Mouse (Mus musculus) cortical plate, adult 2 months (tissue): ENCODE measurements around the gene Csrp1. TPM values are rescaled to one million over a fixed set of nuclear protein-coding genes. Genes with fewer than 3 reads are reported as not detected.

Experiments
- H3K27ac ChIP-seq: fragments of 200-500 bp; 2 replicates; pipeline ENCODE4 v1.5.1; 2012; ENCODE audit warnings: low read length, control low read depth, inconsistent platforms; ENCODE audit not compliant: insufficient read depth
- H3K4me1 ChIP-seq: fragments of 200-500 bp; 2 replicates; pipeline ENCODE4 v1.6.1; 2011; ENCODE audit warnings: low read length; ENCODE audit not compliant: control insufficient read depth, insufficient read depth
- H3K4me3 ChIP-seq: fragments of 200-500 bp; 2 replicates; pipeline ENCODE4 v1.5.1; 2011; ENCODE audit warnings: mild to moderate bottlenecking, low read length, control low read depth; ENCODE audit not compliant: insufficient read depth
- CTCF ChIP-seq: fragments of 200-500 bp; IDR thresholded peaks from 2 replicates; pipeline ENCODE4 v1.5.1; 2011; ENCODE audit warnings: mild to moderate bottlenecking, control low read depth, low read length; ENCODE audit not compliant: insufficient read depth; ENCODE audit errors: extremely low read depth
- POLR2A ChIP-seq: fragments of 200-500 bp; IDR thresholded peaks from 2 replicates; pipeline ENCODE4 v1.6.1; 2011; ENCODE audit warnings: mild to moderate bottlenecking, low read length, control low read depth; ENCODE audit not compliant: insufficient read depth; ENCODE audit errors: extremely low read depth
- polyA plus RNA-seq: library from polyadenylated mRNA; depleted of rRNA; stranded (reverse); fragments of >200 nt; gene quantifications from 2 replicates; pipeline ENCODE4 v1.2.3, GENCODE M21; 2012; rRNA removed

Csrp1 gene
- polyA plus RNA-seq, 1 experiment = 369 TPM

GRCm38 (mm10) chr1:135793370-135794215, 73.7 kb downstream of the Csrp1 start:
- no peak overlapping the region for H3K4me3 ChIP-seq
- peaks cover 6% of the 10 kb centered on the region; the same call in 1 of the 2 replicates for H3K4me1 ChIP-seq
- TF ChIP-seq CTCF (no peak), POLR2A (no peak)
- H3K27ac ChIP-seq = no peak overlapping the region

- H3K4me3 ChIP-seq = no peak overlapping the region
- TF ChIP-seq POLR2A = no peak
- no peak for TF ChIP-seq CTCF
- H3K27ac ChIP-seq = no peak overlapping the region
- H3K4me1 ChIP-seq = peaks cover 6% of the 10 kb centered on the region; the same call in 1 of the 2 replicates
These were observed 74.6 kb downstream of the Csrp1 start for GRCm38 (mm10) chr1:135794216-135795134.

GRCm38 (mm10) chr1:135798492-135798891, 78.6 kb downstream of the Csrp1 start:
- Histone ChIP-seq H3K27ac (no peak overlapping the region), H3K4me3 (no peak overlapping the region), H3K4me1 (peaks cover 4% of the 10 kb centered on the region; the same call in 1 of the 2 replicates)
- TF ChIP-seq POLR2A = no peak
- no peak for TF ChIP-seq CTCF

- 0 out of 2 replicates have a peak, but pooled peaks cover under 1% of the 10 kb centered on the region for H3K4me1 ChIP-seq
- TF ChIP-seq POLR2A = no peak
- no peak for TF ChIP-seq CTCF
- H3K27ac ChIP-seq = no peak overlapping the region
- H3K4me3 ChIP-seq = no peak overlapping the region
These were observed 79.3 kb downstream of the Csrp1 start for GRCm38 (mm10) chr1:135799109-135799627.

- Histone ChIP-seq H3K4me3 (no peak overlapping the region), H3K27ac (no peak overlapping the region), H3K4me1 (no peaks in the 10 kb centered on the region)
- no peak for TF ChIP-seq POLR2A
These were observed 80.5 kb downstream of the Csrp1 start for GRCm38 (mm10) chr1:135800192-135800950.

Other genes with a start within 250 kb of the Csrp1 start
- gene Nav1, start 112.8 kb upstream of the Csrp1 start, polyA plus RNA-seq = 35.8 and 38.8 TPM in 2 replicates
- gene Phlda3, start 46.1 kb downstream of the Csrp1 start, polyA plus RNA-seq = 55.8 and 57.3 TPM in 2 replicates
- 17.4 and 18.8 TPM in 2 replicates for gene Tnni1, start 59.4 kb downstream of the Csrp1 start, polyA plus RNA-seq
- 2.9 and 3.0 TPM in 2 replicates for gene Lad1, start 98.5 kb downstream of the Csrp1 start, polyA plus RNA-seq
- 15.4 and 16.2 TPM in 2 replicates for gene Tnnt2, start 116.3 kb downstream of the Csrp1 start, polyA plus RNA-seq
- 0.15 and 0.25 TPM in 2 replicates for gene Pkp1, start 199.1 kb downstream of the Csrp1 start, polyA plus RNA-seq